Mouse (Mus musculus) bone marrow macrophage, adult 2 months (primary cell): Measurements from ENCODE around the gene Ralgapa1.

Experiments
- CTCF ChIP-seq: IDR thresholded peaks from 2 replicates; pipeline ENCODE4 v1.5.1; 2012; ENCODE audit warnings: low read depth, mild to moderate bottlenecking, low read length, moderate library complexity
- POLR2A ChIP-seq: IDR thresholded peaks from 2 replicates; pipeline ENCODE4 v1.6.1; 2012; ENCODE audit warnings: mild to moderate bottlenecking, low read depth, low read length, borderline replicate concordance

GRCm38 (mm10) chr12:55859409-55860349 lies 38.7 kb upstream of the Ralgapa1 start:
- TF ChIP-seq CTCF (no peak), POLR2A (no peak)
